ENCODE assay signal across 9 mouse cellular contexts in genomic region chrX:13469160-13470116, GRCm38 (mm10). TPM values are rescaled to one million over a fixed set of nuclear protein-coding genes. Genes with fewer than 3 reads are reported as not detected.
DNase-seq lines count a peak whose midpoint lies in the region; ATAC-seq and TF ChIP-seq lines count a peak whose summit lies in the region.
"Had no signal": no experiment of that assay in that cellular context is flagged by ENCODE, and none has a peak within 500 bp of the region (broad histone marks: within the 10 kb centered on the region; RNA-seq: fewer than 3 reads in every experiment).

No protein-coding gene starts in this region.

- TF ChIP-seq POLR2A in limb, embryonic 14.5 days (IDR thresholded peaks at IDR 0.05; ENCODE audit: borderline replicate concordance, extremely low read depth, insufficient read depth, insufficient read length), result no peak

- peak; percentile 13 for DNase-seq in limb, embryonic 14.5 days (ENCODE audit: low spot score)
- no peak for DNase-seq in limb, embryonic 10.5 days (ENCODE audit: low spot score)
- peak; percentile 90 for DNase-seq in cerebellum, adult 9-10 months
- peak; percentile 73 for DNase-seq in heart, postnatal 0 days (ENCODE audit: low spot score)
- DNase-seq in left cerebral cortex, adult 18-20 months (ENCODE audit: low spot score in 2 of 2), result peak; percentile 22 to 39
- DNase-seq in skeletal muscle tissue, adult 2 months (ENCODE audit: low read depth, low spot score), result peak; percentile 80
- DNase-seq in urinary bladder, postnatal 25 days (ENCODE audit: low spot score), result no peak
- DNase-seq in ovary, postnatal 14 days (ENCODE audit: low spot score), result no peak

- no peak overlapping the region for H3K27ac ChIP-seq in limb, embryonic 14.5 days (replicated peaks; ENCODE audit: low read depth, low read length)
- H3K27ac ChIP-seq in limb, embryonic 10.5 days, result no peak overlapping the region
- peak overlapping the region; percentile 81 for H3K27ac ChIP-seq in heart, postnatal 0 days (ENCODE audit: low read depth)

- WGBS in limb, embryonic 14.5 days, result 67% methylated on average over 9 of the region's 9 CpGs
- WGBS in limb, embryonic 10.5 days, result 83% methylated on average over 9 of the region's 9 CpGs
- 26% methylated on average over 9 of the region's 9 CpGs for WGBS in heart, postnatal 0 days

- no peak for ATAC-seq in limb, embryonic 14.5 days (ENCODE audit: low FRiP score, low read depth)
- peak; percentile 92 for ATAC-seq in heart, postnatal 0 days (ENCODE audit: insufficient read depth, low read depth)

- 0 out of 2 replicates have a peak, but pooled peaks have one; percentile 11 for TF ChIP-seq EP300 in heart, postnatal 0 days (IDR thresholded peaks at IDR 0.05; ENCODE audit: low read depth)

- H3K4me3 ChIP-seq in limb, embryonic 14.5 days (replicated peaks; ENCODE audit: low read length), result no peak overlapping the region
- no peak overlapping the region for H3K4me3 ChIP-seq in limb, embryonic 10.5 days
- H3K4me3 ChIP-seq in heart, postnatal 0 days (ENCODE audit: low read depth, low read length), result peak overlapping the region; percentile 27; the same call in 1 of the 2 replicates

- no peak for TF ChIP-seq CTCF in heart, postnatal 0 days (IDR thresholded peaks at IDR 0.05; ENCODE audit: low read depth)

- no peaks in the 10 kb centered on the region for H3K27me3 ChIP-seq in limb, embryonic 14.5 days (ENCODE audit: control insufficient read depth, insufficient read depth, low read length)
- H3K27me3 ChIP-seq in limb, embryonic 10.5 days (ENCODE audit: low read depth, poor library complexity, severe bottlenecking), result peaks cover 93% of the 10 kb centered on the region
- no peaks in the 10 kb centered on the region for H3K27me3 ChIP-seq in heart, postnatal 0 days (ENCODE audit: control insufficient read depth, insufficient read depth, low read length)

- H3K9me3 ChIP-seq in limb, embryonic 14.5 days (ENCODE audit: control insufficient read depth, low read length), result no peaks in the 10 kb centered on the region
- H3K9me3 ChIP-seq in limb, embryonic 10.5 days (replicated peaks), result no peaks in the 10 kb centered on the region
- H3K9me3 ChIP-seq in heart, postnatal 0 days (replicated peaks; ENCODE audit: control insufficient read depth, low read length), result no peaks in the 10 kb centered on the region

- H3K36me3 ChIP-seq in limb, embryonic 14.5 days (ENCODE audit: control insufficient read depth, insufficient read depth, low read length), result no peaks in the 10 kb centered on the region
- H3K36me3 ChIP-seq in limb, embryonic 10.5 days, result no peaks in the 10 kb centered on the region
- H3K36me3 ChIP-seq in heart, postnatal 0 days (replicated peaks; ENCODE audit: control insufficient read depth, insufficient read depth, low read length), result no peaks in the 10 kb centered on the region

- H3K4me1 ChIP-seq in limb, embryonic 14.5 days (ENCODE audit: control insufficient read depth, insufficient read depth, low read length), result no peaks in the 10 kb centered on the region
- no peaks in the 10 kb centered on the region for H3K4me1 ChIP-seq in limb, embryonic 10.5 days
- no peaks in the 10 kb centered on the region for H3K4me1 ChIP-seq in heart, postnatal 0 days (ENCODE audit: control insufficient read depth, insufficient read depth)

- no peak overlapping the region for H3K9ac ChIP-seq in limb, embryonic 14.5 days (ENCODE audit: low read depth, low read length, severe bottlenecking)
- peak overlapping the region; percentile 42; the same call in 1 of the 2 replicates for H3K9ac ChIP-seq in heart, postnatal 0 days (replicated peaks; ENCODE audit: low read depth, low read length)

- H3K4me2 ChIP-seq in limb, embryonic 14.5 days (replicated peaks; ENCODE audit: low read depth, low read length, severe bottlenecking), result no peak overlapping the region
- peak overlapping the region; percentile 45; the same call in 1 of the 2 replicates for H3K4me2 ChIP-seq in heart, postnatal 0 days (ENCODE audit: low read depth, low read length)

RNA-seq across cellular contexts. Expression of gene Nyx, which starts 3.5 kb away (rescaled TPM):
- polyA plus RNA-seq in limb, embryonic 14.5 days (2012; rRNA removed), result 0.10 and 0.12 TPM in 2 replicates
- 0.04 TPM in 1 of 2 replicates, not detected in the other for polyA plus RNA-seq in limb, embryonic 14.5 days (2014; fragmentation: Nextera tagmentation; extraction: Ambion mirVana)
- 0.04 and 0.08 TPM in 2 replicates for polyA plus RNA-seq in limb, embryonic 10.5 days (2016; fragmentation: Nextera tagmentation; extraction: Ambion mirVana)
- total RNA-seq in heart, postnatal 0 days (2014; rRNA removed; ENCODE audit: low replicate concordance), result 0.08 TPM in 1 of 2 replicates, not detected in the other
- 0.05 TPM in 2 replicates for polyA plus RNA-seq in heart, postnatal 0 days (2015; fragmentation: Nextera tagmentation; extraction: Ambion mirVana)
- under 1 TPM; 0.30 to 0.49 TPM for total RNA-seq in left cerebral cortex, adult 18-20 months (2021)
- polyA plus RNA-seq: stomach, embryonic 14.5 days had no signal

Comparison
In these comparisons a context has a peak if more than half of its experiments do, and no peak if none do; other contexts are left out.
1. DNase-seq: peak in limb, embryonic 14.5 days (single experiment), cerebellum, adult 9-10 months (single experiment), heart, postnatal 0 days (single experiment), left cerebral cortex, adult 18-20 months (2 of 2) and skeletal muscle tissue, adult 2 months (single experiment); none in limb, embryonic 10.5 days (single experiment), urinary bladder, postnatal 25 days (single experiment) and ovary, postnatal 14 days (single experiment).